Mouse (Mus musculus): ENCODE measurements around the gene 2310009B15Rik. TPM values are rescaled to one million over a fixed set of nuclear protein-coding genes. Genes with fewer than 3 reads are reported as not detected.

The 2310009B15Rik gene
- polyA plus RNA-seq, 1 experiment from 2014 or later = 38.0 TPM

DNA sequence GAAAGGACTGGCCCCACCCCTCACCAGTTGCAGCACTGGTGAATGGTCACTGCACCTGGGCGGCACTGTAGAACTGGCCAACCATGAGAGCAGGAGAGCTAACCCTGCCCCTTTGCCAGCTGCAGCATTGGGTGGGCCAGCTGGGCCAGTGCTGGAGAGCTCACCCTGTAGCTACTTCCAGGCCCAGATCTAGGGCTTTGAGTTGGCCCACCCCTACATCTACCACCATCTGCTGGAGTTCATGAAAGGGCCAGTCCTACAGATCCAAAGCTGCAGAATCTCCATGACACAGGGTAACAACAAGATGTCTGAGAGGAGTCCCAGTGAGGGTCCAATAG lies 33.7 kb downstream of the 2310009B15Rik start:
- ATAC-seq = no peak
- Histone ChIP-seq H3K4me3 (ENCODE audit: low read depth, low read length) (no peak overlapping the region), H3K9me3 (ENCODE audit: control insufficient read depth) (no peaks in the 10 kb centered on the region), H3K4me1 (replicated peaks; ENCODE audit: control insufficient read depth, insufficient read depth, low read length) (no peaks in the 10 kb centered on the region), H3K36me3 (ENCODE audit: control insufficient read depth, insufficient read depth) (no peaks in the 10 kb centered on the region), H3K9ac (ENCODE audit: low read depth, low read length) (no peak overlapping the region), H3K27me3 (replicated peaks; ENCODE audit: control insufficient read depth, insufficient read depth, low read length) (peaks cover 2% of the 10 kb centered on the region; the same call in 1 of the 2 replicates), H3K4me2 (replicated peaks; ENCODE audit: low read depth) (no peak overlapping the region), H3K27ac (ENCODE audit: low read depth, low read length) (no peak overlapping the region)
- WGBS = 92% methylated on average over 1 of the region's 1 CpGs
- TF ChIP-seq CTCF (IDR thresholded peaks at IDR 0.05; ENCODE audit: low read depth) = no peak

DNA sequence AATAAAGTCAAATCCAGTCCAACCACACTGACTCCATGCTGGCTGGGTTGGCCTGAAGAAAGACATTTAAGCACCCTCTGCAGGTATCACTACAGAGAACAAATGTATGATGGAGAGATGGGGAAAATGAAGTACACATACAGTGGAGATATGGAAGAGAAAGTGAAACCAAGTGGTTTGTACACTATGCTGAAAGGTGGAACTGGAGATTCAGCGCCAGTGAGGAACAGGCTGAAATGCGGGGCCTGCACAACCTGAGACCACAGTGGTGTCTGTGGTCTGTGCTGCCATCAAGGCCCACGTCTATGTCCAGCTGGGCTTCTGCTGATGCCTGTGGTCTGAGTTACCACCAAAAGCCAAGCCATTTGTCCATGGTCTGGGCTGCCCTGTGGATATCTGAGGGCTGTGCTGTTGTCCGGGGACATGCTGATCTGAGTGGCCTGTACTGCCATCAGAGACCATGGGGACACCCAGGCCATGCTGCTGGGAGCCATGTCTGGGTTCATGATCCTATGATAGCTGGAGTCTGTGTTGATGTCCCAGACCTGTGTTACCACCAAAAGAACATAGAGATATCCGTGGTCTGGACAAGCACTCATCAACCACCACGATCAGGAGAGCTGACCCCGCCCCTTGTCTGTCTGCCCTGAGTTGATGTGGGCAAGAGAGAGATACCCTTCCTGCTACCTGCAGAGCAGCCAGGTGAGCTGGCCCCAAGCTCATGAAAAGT lies 34.2 kb downstream of the 2310009B15Rik start:
- no peaks in the 10 kb centered on the region for H3K36me3 ChIP-seq (ENCODE audit: control insufficient read depth, insufficient read depth)
- WGBS = 91% methylated on average over 7 of the region's 7 CpGs
- no peak for ATAC-seq
- H3K9ac ChIP-seq (ENCODE audit: low read depth, low read length) = no peak overlapping the region
- TF ChIP-seq CTCF (IDR thresholded peaks at IDR 0.05; ENCODE audit: low read depth) = no peak
- no peaks in the 10 kb centered on the region for H3K4me1 ChIP-seq (replicated peaks; ENCODE audit: control insufficient read depth, insufficient read depth, low read length)
- no peak overlapping the region for H3K4me2 ChIP-seq (replicated peaks; ENCODE audit: low read depth)
- no peak overlapping the region for H3K27ac ChIP-seq (ENCODE audit: low read depth, low read length)
- no peaks in the 10 kb centered on the region for H3K27me3 ChIP-seq (replicated peaks; ENCODE audit: control insufficient read depth, insufficient read depth, low read length)
- H3K4me3 ChIP-seq (ENCODE audit: low read depth, low read length) = no peak overlapping the region
- no peaks in the 10 kb centered on the region for H3K9me3 ChIP-seq (ENCODE audit: control insufficient read depth)

Other genes starting within 250 kb of the 2310009B15Rik start
- 16.6 and 16.7 TPM in 2 replicates for gene Nek7, start 236.7 kb downstream of the 2310009B15Rik start, polyA plus RNA-seq (2015; fragmentation: Nextera tagmentation; extraction: Ambion mirVana)
- not detected in 2 replicates for gene Lhx9, start 8.3 kb downstream of the 2310009B15Rik start, polyA plus RNA-seq (2015; fragmentation: Nextera tagmentation; extraction: Ambion mirVana)
- 18.3 and 19.1 TPM in 2 replicates for gene Dennd1b, start 106.6 kb upstream of the 2310009B15Rik start, polyA plus RNA-seq (2015; fragmentation: Nextera tagmentation; extraction: Ambion mirVana)

All from intestine, postnatal 0 days (tissue).